Mouse (Mus musculus) mouse embryonic stem cell (cell line): ENCODE results near the gene Trim67.

ENCODE experiments used
- in situ Hi-C, 2 experiments: fragments of 300-500 bp; cut with MboI; formaldehyde crosslinking; loops; 1 replicate in 1 of 2; 3 replicates in 1 of 2; pipeline ENCODE4 v1.14.3; 2019 to 2020; ENCODE audit warnings: low sequenced_read_pairs in 2 of 2, low pct_unique_long_range_greater_than_20kb in 1 of 2, mixed read lengths in 1 of 2; ENCODE audit not compliant: unreplicated experiment in 1 of 2

Trim67 gene

DNA sequence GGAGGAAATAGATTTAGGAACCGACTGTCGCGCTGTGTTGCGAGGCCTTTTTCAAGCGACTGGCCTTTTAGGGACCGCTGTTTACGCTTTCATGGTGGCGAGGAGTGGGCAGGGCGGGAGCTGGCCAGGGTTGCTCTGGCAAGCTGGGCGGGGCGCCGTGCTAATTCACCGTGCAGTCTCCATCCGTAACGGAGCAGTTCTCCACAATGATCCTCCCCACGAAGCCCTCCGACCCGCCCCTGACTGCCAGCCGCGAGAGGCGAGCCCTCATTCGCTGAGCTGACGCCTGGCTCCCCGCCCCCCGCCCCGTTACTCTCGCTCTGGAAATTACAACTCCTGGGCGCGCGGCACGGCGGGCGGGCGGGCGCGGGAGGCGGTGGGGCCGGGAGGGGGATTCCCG, at the start of gene Trim67:
Trim67 (plus strand) TSS at position 385 of the 400 bp plus-strand sequence.
- in situ Hi-C loops, result no loop called here

DNA sequence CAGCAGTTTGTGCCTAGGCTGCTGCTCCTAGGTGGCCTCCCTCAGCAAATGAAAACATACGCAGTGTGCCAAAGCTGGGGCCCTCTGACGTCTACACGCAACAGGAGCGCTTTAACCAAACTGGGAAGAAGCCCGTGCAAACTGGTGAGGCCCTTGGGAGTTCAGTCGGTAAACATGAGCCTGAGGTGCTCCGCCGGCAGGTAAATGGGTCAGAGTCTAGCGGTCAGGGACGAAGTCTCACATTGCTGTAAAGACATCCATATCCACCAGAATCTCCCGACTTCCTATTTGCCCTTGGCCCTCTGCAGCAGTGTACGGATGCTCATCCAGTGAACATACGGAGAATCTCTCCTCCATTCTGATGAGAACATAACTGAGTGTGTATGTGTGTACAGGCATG, 46.2 kb upstream of the Trim67 start:
- in situ Hi-C loops, result no loop called here

DNA sequence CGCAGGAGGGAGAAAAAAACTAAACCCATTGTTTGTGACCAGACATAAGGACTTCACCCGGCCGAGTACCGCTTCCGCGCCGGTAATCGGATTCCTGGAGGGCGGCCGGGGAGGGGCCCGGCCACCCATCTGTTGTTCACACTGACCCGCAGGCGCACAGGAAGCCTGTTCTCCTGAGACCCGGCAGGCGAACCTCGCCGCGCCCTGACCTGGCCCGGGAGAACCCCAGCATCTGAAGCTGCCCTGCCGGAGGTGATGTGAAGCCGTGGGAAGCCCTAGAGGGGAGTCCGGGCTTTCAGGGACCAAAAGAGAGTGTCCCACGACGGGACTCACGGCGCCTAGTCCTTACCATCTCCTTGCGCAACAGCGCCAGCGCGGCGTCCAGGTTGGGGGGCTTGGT, 41.7 kb upstream of the Trim67 start:
- in situ Hi-C loops, result no loop called here

DNA sequence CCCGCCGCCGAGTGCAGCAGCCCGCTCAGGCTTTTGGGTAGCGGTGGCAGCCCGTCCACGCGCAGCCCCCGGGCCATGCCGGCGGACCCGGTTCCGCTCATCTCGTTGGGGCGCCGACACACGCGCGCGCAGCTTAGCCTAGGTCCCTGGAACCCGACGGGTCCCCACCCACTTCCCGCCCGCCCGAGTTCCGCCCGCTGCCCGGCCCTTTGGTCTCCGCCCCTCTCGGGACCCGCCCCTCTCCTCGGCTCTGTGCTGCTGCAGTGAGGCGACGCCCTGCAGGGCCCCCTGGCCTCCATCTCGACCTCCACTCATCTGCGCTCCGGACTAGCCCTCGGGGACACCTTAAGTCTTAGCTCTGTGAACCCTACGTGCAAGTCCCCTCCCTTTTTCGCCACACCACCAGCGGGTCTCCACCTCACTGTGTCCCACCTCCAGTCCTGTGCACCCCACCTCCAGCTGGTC, 41.2 kb upstream of the Trim67 start, which contains the start of gene Fam89a:
Fam89a (minus strand) TSS at position 124 of the 465 bp plus-strand sequence.
- in situ Hi-C loops, result no loop called here

DNA sequence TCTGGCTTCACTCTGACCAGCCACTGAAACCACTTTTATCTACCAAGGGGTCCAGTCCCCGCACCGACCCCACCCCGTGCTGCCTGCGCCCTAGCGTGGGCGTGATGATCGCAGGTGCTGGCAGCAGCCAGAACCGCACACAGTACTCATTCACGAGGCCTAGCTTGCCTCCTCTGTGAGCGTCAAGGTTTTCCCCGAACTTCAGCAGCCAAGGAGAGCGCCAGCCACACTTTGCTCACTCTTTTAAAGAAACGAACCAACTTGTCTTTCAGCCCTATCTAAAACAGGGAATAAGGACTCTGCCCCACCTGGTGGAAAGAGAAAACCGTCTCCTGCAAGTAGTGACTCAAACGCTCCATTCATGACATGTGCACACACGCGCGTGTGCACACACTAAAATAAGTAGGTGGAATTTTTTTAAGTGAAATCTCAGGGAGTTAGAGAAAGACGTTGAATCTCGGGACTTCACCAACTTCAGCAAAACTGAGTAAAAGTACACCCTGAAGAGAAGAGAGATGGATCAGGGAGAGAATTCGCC, 40.5 kb upstream of the Trim67 start:
- in situ Hi-C loops, result no loop called here

DNA sequence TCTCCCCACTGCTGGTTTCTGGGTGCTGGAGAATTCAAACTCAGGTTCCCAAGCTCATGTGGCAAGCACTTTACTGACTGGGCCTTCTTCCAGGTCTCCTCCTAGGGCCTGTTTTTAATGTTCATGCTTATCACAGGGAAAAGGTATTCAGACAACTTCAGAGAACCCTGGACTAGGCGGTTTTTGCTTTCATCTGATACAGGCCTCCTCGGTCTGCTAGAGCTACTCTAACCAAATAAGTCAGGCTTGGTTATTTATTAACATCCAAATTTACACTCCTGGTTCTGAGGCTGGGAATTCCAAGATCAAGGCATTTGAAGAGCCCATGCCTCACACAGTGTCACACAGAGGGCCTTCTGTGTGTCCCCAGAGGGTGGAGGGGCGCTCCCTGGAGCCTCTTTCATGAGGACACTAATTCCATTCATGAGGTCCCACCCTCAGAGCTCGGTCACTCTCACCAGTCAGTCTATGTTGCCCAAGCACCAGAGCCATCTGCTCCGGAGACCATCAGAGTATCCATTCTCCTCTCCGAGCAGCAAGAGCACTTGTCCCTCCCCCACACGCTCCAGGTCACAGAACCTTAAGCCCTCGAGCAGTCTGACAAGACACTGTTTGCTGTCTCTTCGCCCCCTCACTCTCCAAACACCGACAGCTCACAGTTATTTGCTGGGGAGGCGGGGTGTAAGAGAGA, 38.6 kb upstream of the Trim67 start:
- in situ Hi-C loops, result no loop called here

DNA sequence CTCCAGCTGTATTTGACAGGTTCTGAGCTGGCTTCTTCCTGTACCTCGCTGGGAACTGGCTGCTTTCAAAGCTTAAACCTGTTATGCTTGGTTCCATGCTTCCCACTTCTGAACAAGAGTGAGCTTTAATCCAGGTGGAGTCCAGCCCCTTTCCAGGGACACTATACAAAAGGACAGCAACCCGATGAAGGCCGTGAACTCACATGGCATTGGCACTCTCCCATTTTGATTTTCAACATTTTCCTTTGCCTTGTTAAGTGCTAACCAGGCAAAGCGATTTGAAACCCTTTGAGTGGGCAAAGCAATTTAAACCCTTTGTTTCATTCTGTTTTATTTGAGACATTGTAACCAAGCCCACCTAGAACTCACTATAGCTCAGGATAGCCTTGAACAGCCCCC, 38.1 kb upstream of the Trim67 start:
- in situ Hi-C loops, result no loop called here

DNA sequence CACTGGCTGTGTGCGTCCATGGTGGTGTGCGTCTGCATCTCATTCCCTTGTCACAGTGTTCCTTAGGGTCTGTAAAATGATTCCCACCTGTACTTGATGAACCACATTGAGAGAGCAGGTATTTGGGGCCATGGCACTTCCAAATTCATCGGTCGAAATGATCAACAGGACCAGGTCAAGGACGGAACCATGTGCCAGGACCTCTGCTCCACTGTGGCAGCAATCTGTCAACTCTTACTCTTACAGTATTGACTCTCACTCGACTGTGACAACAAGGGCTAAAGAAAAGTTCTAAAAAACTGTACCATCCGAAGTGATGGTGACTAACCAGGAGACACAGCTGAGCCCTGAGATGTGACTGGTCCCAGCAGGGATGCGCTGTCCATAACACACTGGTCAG, 37.4 kb upstream of the Trim67 start:
- in situ Hi-C loops, result no loop called here

DNA sequence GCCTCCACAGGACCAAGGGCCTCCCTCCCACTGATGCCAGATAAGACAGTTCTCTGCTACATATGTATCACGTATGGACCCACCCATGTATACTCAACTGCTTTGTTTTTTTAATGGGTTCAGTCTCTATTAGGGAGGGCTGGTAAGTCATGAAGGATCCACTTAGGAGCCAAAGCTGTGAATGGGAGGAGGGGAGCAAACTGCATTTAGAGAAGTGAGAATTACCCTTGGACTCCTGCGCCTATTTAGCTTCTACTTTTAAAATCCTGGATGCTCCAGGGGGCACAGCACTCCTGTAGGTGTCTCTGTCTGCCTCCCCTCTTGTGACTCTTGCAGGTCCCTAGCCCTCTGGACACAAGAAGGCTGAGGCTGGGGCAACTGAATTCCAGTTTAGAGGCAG, 36.7 kb upstream of the Trim67 start:
- in situ Hi-C loops, result no loop called here

DNA sequence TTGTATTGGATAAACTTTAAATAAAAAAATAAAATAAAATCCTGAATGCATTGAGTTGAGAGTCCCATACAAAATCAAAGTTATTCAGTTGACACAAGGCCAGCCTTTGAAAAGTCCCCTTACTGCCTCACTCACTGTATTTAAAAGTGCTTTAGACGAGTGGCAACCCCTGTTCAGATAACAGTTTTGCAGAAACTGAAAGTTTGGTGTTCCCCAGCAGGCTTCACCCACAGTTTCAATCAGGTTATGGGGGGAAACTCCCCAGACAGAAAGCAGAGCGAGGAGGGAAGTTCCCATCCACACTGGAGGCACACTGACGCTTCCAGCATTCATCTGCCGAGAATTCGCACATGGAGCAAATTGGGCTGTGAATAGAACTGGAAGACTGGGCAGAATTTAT, 36.3 kb upstream of the Trim67 start:
- in situ Hi-C loops, result no loop called here

DNA sequence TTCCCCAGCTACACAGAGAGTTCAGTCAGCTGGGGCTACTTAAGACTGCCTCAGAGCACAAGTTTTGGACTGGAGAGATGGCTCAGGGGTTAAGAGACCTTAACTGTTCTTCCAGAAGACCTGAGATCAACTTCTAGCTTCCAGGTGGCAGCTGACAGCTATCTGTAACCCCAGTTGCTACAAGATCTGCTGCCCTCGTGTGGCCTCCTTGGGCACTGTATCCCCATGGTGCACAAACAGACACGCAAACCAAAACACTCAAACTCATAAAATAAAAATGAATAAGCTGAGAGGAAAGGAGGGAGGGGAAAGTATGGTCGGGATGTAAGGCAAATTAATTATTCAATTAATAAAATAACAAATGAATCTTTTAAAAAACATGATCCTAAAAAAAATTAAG, 34.3 kb upstream of the Trim67 start:
- in situ Hi-C loops, result no loop called here

DNA sequence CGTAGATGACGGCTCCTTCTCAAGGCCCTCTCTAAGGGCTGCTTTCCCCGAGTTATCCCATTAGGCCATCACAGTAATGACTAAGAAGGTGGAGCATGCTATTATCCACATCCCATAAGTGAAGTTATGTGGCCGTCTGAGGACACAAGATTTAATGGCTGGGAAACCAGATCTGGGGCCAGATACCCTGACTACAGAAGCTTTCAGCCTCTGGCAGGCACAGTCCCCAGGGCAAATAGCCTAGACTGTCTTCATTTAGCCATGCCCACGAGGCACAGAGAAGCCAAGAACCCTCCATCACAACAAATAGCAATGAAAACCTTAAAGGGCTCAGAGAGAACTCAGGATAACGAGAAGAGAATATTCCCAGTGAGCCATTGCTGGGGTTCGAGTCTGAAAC, 29.8 kb upstream of the Trim67 start:
- in situ Hi-C loops, result no loop called here

DNA sequence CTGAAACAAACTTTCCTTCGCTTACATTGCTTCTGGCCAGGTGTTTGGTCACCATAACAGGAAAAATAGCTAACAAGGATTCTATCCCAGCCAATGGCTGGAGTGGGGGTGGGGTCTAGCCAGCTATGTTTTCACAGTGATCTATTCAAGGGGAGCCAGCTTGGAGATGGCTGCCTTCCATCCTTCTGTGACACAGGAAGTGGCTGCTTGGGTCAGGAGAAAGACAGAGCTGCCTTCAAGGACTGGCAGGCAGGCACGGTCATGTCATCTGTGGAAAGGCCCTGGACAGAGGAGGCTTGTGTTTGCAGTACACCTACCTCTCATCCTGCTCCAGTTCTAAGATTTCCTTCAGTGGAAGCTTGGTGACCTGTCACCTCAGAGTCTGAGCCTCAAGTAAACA, 20.5 kb upstream of the Trim67 start:
- in situ Hi-C loops, result no loop called here

DNA sequence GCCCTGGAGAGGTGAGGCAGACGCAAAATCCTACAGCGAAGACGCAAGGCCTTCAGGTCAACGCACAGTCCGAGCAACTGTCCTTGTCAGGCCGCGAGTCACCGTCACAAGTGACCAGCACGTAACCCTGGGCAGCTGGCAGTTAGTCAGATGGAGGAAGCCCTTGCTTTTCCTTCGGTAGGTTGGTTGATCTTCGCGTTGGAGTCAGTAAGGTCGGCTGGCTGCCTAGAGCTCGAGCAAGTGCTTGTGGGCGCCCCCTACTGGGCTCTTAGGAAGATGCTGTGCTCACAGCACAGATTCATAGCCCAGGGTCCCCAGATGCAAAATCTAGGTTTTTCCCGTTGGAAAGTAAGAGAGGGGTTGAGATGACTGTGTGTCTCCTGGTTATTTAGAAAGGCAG, 17.2 kb upstream of the Trim67 start:
- in situ Hi-C loops, result no loop called here

DNA sequence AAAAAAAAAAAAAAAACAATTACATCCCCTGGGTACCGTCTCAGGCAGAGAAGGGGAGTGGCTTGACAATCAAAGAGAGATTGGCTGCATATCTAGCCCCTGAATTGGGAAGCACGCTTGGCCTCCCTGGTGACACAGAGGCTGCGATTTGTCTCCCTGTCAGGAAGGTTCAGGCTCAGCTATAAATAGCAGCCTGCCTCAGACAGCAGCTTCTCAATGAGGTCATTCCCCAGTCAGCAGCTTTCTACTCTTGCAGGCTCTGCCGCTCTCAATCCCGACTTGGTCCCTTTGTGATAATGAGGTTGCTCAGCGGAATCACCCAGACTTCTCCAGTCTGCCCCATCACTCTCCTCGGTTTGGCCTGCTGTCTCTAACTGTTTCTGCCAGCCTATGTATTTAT, 12.7 kb upstream of the Trim67 start:
- in situ Hi-C loops, result no loop called here

DNA sequence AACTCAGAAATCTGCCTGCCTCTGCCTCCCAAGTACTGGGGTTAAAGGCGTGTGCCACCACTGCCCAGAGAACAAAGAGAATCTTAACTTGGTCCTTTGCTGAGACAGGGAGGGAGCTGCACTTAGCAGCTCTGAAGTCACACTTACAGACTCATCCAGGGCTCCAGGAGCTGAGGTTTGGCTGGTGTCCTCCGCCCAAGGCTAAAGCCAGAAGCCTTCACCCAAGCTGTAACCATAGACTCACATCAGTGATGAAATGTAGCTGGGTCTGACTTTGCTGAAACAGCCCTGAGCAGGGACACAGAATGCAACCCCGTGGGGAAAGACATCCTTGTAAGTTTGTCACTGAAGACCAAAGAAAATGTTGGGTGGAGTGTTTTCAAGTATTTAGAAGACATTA, 10.5 kb upstream of the Trim67 start:
- in situ Hi-C loops, result no loop called here

DNA sequence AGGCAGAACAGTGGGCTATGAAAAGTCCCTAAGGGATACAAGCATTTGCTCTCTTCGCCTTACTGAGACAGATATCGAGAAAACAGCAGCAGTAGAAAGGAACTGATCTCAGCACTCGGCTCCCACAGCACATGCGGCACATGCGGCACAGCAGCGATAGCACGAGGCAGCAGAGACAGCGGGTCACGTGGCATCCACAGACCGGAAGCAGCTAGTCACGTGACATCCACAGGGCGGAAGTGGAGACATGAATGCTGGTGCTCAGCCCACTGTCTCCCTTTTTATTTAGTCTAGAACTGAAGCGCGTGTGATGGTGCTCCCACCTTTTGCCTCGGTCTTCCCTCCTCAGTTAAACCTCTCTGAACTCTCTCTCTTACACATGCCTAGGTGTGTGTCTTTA, 9.7 kb upstream of the Trim67 start:
- in situ Hi-C loops, result no loop called here

DNA sequence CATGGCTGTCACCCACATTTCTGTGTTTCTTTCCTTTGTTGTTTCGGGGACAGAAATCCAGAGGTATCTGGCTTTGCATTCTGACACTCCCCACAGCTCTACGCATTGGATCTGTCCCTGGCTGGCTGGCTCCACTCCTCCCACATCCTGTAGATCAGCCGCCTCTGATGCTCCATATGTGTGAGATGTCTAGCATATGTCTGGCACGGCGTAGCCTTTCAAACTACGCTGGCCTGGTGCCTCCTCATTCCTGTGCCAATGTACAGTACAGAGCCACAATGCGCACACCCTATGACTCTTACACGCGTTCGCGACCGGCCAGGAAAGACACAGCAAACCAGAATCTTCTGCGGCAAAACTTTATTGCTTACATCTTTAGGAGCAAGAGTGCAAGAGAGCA, 8.3 kb upstream of the Trim67 start:
- in situ Hi-C loops, result no loop called here

DNA sequence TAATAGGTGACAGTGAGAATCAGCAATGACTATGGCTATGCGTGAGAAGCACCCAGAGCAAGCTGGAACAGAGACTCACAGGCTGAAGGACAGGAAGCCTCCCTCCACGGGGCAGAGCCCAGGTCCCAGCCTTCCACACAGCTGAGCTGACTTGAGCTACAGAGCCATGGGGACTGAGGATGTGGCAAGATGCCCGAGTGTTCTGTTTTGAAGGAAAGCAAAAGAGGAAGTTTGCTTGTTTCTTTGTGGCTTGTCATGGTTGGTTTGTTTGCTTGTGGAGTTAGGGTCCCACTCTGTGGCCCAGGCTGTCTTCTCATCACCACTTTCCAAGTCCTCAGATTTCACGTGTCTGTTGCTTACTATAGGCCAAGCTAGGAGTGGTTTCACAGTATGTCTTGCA, 2.2 kb upstream of the Trim67 start:
- in situ Hi-C loops, result no loop called here

DNA sequence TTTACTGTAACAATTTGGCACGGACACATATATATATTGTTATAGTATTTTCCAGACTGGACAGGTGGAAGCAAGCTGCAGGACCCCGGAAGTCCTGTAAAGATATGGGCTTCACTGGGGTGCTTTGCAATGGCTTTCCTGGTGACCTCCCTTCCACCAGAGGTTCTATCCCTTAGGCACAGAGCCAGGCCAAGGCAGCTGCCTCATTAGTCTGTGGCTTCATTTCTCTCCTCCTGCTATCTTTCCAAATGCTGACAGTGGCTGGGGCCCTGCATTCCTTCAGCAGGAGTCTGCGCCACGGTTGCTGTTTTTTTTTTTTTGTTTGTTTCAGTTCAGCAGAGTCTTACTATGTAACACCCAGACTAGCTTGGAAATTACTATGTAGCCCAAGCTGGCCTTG, 1.1 kb upstream of the Trim67 start:
- in situ Hi-C loops, result no loop called here
